Mouse (Mus musculus): ENCODE data around the gene Raly. TPM values are rescaled to one million over a fixed set of nuclear protein-coding genes. Genes with fewer than 3 reads are reported as not detected.

Gene Raly
- polyA plus RNA-seq, 1 experiment, result 135 TPM

DNA sequence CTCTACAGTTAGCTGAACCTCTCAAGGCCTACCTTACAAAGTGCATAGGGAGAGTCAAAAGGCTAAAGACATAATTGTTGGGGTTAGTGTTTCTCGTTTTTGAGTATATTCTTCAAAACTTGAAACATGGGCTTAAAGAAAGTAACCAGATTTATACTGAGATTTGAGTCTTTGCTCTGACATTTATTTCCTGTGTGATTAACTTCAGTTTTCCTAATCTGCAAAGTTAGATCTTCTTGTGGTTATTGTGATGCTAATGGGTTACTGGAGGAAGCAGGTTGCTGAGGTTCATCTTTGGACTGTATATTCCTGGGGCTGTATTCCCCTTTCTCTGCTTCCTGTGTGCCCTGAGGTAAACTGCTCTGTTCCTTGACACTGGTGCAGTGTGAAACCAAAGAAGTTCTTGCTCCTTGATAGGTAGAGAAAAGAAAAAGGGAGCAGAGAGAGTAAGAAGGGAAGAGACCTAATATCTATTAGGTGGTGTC, 35.2 kb downstream of the Raly start:
- TF ChIP-seq CTCF (IDR thresholded peaks at IDR 0.05; ENCODE audit: extremely low read depth, insufficient read depth, low read length), result no peak
- TF ChIP-seq POLR2A (IDR thresholded peaks at IDR 0.05; ENCODE audit: extremely low read depth, insufficient read depth, low read length), result no peak
- H3K4me1 ChIP-seq (ENCODE audit: control insufficient read depth, insufficient read depth, low read length), result no peaks in the 10 kb centered on the region

DNA sequence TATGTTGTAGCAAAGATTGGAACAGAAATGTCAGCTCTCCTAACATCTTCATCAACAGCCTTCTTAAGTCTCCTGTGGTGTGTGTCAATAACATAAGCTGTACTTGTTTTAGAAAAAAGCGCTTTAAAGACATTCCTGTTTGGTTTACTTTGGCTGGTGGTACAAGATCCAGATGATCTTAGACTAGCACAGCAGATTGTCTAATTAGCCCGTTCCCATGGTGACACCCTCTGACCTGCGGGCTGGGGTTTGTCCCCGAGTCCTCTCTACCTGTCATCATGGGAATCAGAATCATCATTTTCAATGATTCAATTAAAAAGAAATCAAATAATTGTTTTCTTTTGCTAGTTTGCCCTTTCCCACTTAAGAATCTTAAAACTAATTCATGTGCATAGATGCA, 36.6 kb downstream of the Raly start:
- H3K27ac ChIP-seq (ENCODE audit: insufficient read depth, low read length), result no peak overlapping the region
- no peak overlapping the region for H3K4me3 ChIP-seq (ENCODE audit: insufficient read depth, low read length)
- TF ChIP-seq CTCF (IDR thresholded peaks at IDR 0.05; ENCODE audit: extremely low read depth, insufficient read depth, low read length), result no peak
- TF ChIP-seq POLR2A (IDR thresholded peaks at IDR 0.05; ENCODE audit: extremely low read depth, insufficient read depth, low read length), result no peak
- H3K4me1 ChIP-seq (ENCODE audit: control insufficient read depth, insufficient read depth, low read length), result no peaks in the 10 kb centered on the region

More for the DNA sequence above, 35.2 kb downstream of the Raly start:
- H3K4me3 ChIP-seq (ENCODE audit: insufficient read depth, low read length), result no peak overlapping the region
- no peak overlapping the region for H3K27ac ChIP-seq (ENCODE audit: insufficient read depth, low read length)

DNA sequence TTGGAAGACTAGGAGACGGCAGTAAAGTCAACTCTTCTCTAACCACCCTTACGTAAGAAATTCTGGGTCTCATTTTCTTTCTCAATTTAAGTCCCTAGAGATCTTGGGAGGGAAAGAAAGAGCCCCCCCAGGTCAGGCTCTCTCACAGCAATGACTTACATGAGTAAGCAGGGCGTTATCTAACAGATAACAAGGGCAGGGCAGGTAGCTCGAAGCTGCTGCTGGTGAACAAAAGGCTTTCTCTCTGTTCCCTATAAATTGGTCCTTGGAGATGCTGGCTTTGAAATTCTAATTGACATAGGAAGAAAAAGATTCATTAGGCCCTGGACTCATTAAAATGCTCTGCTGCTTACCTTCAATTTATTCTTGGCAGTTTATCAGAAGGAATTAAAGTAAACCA, 41.6 kb downstream of the Raly start:
- H3K4me1 ChIP-seq (ENCODE audit: control insufficient read depth, insufficient read depth, low read length), result no peaks in the 10 kb centered on the region
- TF ChIP-seq CTCF (IDR thresholded peaks at IDR 0.05; ENCODE audit: extremely low read depth, insufficient read depth, low read length), result no peak
- no peak for TF ChIP-seq POLR2A (IDR thresholded peaks at IDR 0.05; ENCODE audit: extremely low read depth, insufficient read depth, low read length)
- H3K4me3 ChIP-seq (ENCODE audit: insufficient read depth, low read length), result no peak overlapping the region
- no peak overlapping the region for H3K27ac ChIP-seq (ENCODE audit: insufficient read depth, low read length)

DNA sequence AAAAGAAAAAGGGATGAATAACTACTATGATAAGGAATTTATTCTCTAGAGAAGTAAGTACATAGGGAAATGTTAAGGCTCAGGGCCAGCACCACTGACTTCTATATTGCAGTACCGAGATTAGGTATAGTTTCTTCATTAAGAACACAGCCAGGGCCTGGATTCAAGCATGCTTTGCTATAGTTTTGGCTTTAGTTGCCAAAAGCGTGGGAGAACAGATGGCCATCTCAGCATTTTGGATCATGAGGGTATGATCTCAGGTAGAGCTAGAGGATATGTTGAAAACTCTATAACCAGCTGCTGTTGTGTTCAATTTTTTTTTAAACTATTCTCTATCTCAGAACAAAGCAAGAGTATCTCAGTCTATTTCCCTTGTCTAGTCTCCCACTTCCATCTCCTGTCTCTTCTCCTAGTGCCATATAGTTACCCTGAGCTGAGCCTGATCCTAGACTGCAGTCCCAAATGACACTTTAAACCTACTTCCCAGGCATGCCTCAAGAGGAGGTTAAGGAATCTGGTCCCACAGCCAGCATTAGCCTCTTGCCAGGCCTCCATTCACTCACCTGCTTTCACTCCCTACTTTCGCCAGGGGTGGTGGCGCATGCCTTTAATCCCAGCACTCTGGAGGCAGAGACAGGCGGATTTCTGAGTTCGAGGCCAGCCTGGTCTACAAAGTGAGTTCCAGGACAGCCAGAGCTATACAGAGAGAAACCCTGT, 43.4 kb downstream of the Raly start:
- Histone ChIP-seq H3K4me1 (ENCODE audit: control insufficient read depth, insufficient read depth, low read length) (no peaks in the 10 kb centered on the region), H3K27ac (ENCODE audit: insufficient read depth, low read length) (no peak overlapping the region), H3K4me3 (ENCODE audit: insufficient read depth, low read length) (no peak overlapping the region)
- TF ChIP-seq CTCF (IDR thresholded peaks at IDR 0.05; ENCODE audit: extremely low read depth, insufficient read depth, low read length) (no peak), POLR2A (IDR thresholded peaks at IDR 0.05; ENCODE audit: extremely low read depth, insufficient read depth, low read length) (no peak)

DNA sequence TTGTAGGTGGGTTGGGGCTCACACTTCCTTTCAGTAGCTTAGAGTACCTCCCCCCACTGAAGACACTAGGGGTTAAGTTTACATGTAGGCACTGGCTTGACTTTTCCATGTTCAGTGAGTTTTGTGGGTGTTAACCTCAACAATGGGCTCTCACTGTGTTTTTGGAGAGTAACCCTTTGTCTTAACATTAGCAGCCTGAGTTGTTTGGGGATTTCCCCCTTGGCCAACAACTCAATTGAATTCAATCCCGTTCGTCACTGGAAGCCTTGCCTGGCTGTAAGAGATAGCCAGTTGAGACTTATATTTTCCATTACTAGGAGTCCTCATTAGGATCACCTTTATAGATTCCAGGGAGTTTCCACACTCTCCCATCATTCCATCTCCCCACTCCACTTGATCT, 45.6 kb downstream of the Raly start:
- TF ChIP-seq POLR2A (IDR thresholded peaks at IDR 0.05; ENCODE audit: extremely low read depth, insufficient read depth, low read length) (no peak), CTCF (IDR thresholded peaks at IDR 0.05; ENCODE audit: extremely low read depth, insufficient read depth, low read length) (no peak)
- H3K27ac ChIP-seq (ENCODE audit: insufficient read depth, low read length), result no peak overlapping the region
- no peaks in the 10 kb centered on the region for H3K4me1 ChIP-seq (ENCODE audit: control insufficient read depth, insufficient read depth, low read length)
- no peak overlapping the region for H3K4me3 ChIP-seq (ENCODE audit: insufficient read depth, low read length)

DNA sequence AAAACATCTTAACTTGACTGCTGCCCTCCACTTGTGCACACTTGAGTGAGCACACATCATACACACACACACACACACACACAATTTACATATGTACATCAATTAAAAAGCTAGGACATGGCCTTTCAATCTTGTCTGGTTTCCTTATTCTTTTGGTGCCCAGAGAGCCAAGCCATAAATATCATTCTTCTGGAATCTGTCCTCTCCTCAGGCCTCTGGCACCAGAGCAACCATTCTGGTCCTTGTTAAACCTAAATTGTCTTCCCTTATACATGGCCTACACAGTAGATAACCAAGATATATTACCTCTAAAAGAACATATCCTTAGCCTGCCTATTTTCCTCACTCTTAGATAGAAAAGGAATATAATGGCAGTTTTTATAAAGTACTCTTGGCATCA, 57.2 kb downstream of the Raly start:
- Histone ChIP-seq H3K4me3 (ENCODE audit: insufficient read depth, low read length) (no peak overlapping the region), H3K27ac (ENCODE audit: insufficient read depth, low read length) (no peak overlapping the region), H3K4me1 (ENCODE audit: control insufficient read depth, insufficient read depth, low read length) (no peaks in the 10 kb centered on the region)
- TF ChIP-seq CTCF (IDR thresholded peaks at IDR 0.05; ENCODE audit: extremely low read depth, insufficient read depth, low read length), result no peak
- no peak for TF ChIP-seq POLR2A (IDR thresholded peaks at IDR 0.05; ENCODE audit: extremely low read depth, insufficient read depth, low read length)

DNA sequence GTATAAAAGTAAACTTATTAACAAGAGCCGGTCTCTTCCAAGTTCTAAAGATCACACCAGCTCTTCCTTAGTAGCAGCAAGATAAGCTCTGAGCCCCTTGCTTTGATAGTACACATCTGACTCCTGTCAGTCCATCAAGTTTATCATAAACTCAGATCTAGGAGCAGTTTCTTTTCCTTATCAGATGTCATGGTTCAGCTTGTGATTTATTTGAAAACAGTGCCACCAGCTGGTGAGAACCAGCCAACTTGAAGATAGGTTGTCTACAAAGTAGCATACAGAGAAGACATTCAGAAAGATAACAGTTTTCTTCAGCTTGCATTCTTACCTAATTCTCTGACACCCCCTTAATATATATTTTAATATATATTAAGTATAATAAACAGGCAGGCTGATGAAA, 64.5 kb downstream of the Raly start:
- Histone ChIP-seq H3K4me1 (ENCODE audit: control insufficient read depth, insufficient read depth, low read length) (no peaks in the 10 kb centered on the region), H3K4me3 (ENCODE audit: insufficient read depth, low read length) (no peak overlapping the region), H3K27ac (ENCODE audit: insufficient read depth, low read length) (no peak overlapping the region)
- TF ChIP-seq POLR2A (IDR thresholded peaks at IDR 0.05; ENCODE audit: extremely low read depth, insufficient read depth, low read length) (no peak), CTCF (IDR thresholded peaks at IDR 0.05; ENCODE audit: extremely low read depth, insufficient read depth, low read length) (peak; percentile 19; the same call in 1 of the 2 replicates)

DNA sequence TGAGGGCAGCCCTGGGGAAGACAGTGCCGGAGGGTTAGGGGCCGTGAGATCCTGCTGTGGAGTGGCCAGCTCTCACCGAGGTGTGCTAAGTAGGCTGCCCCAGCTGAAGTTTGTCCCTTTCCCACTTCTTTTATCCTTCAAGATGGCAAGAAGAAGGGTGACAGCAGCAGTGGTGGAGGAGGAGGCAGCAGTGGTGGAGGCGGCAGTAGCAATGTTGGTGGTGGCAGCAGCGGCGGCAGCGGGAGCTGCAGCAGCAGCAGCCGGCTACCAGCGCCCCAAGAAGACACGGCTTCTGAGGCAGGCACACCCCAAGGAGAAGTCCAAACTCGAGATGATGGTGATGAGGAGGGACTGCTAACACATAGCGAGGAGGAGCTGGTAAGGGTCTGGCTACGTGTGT, 72.8 kb downstream of the Raly start:
- Histone ChIP-seq H3K4me3 (ENCODE audit: insufficient read depth, low read length) (no peak overlapping the region), H3K4me1 (ENCODE audit: control insufficient read depth, insufficient read depth, low read length) (peaks cover 3% of the 10 kb centered on the region; the same call in 1 of the 2 replicates), H3K27ac (ENCODE audit: insufficient read depth, low read length) (peak overlapping the region; percentile 15; the same call in 1 of the 2 replicates)
- no peak for TF ChIP-seq POLR2A (IDR thresholded peaks at IDR 0.05; ENCODE audit: extremely low read depth, insufficient read depth, low read length)
- TF ChIP-seq CTCF (IDR thresholded peaks at IDR 0.05; ENCODE audit: extremely low read depth, insufficient read depth, low read length), result no peak

DNA sequence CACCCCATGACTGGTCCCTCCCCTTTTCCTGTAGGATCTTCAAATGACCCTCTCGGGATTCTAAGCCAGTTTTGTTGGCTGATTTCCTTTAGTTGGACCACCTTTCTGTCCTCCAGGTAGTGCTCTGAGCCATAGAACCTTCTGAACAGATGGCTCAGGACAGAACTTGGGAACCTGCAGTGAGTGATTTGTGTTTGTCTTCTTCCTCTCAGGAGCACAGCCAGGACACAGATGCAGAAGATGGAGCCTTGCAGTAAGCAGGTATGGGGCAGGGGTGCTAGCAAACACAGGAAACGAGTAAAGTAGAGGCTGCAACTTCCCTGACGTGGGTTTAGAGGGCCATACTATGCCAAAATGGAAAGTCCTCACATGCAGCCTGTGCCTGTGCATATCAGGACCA, 74.8 kb downstream of the Raly start:
- H3K4me1 ChIP-seq (ENCODE audit: control insufficient read depth, insufficient read depth, low read length), result peaks cover 3% of the 10 kb centered on the region; the same call in 1 of the 2 replicates
- no peak overlapping the region for H3K4me3 ChIP-seq (ENCODE audit: insufficient read depth, low read length)
- TF ChIP-seq POLR2A (IDR thresholded peaks at IDR 0.05; ENCODE audit: extremely low read depth, insufficient read depth, low read length), result no peak
- no peak for TF ChIP-seq CTCF (IDR thresholded peaks at IDR 0.05; ENCODE audit: extremely low read depth, insufficient read depth, low read length)
- H3K27ac ChIP-seq (ENCODE audit: insufficient read depth, low read length), result no peak overlapping the region

DNA sequence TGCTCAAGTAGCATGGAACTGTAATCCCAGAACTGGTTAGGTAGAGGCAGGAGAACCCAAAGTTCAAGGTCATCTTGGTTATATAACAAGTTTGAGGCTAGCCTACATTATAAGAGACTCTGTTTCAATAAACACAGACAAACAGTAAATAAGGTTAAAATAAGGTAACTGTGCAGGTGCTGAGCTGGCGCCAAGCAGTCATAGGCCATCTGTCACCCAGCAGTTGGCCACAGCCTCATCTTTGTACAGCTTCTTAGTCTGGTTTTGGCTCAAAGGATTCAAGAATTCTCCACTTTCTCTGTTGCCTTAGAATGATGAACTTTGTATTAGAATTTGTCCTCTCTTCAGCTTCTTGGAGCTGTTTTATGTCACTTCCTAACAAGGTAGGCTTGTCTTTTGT, 77.2 kb downstream of the Raly start:
- TF ChIP-seq CTCF (IDR thresholded peaks at IDR 0.05; ENCODE audit: extremely low read depth, insufficient read depth, low read length) (no peak), POLR2A (IDR thresholded peaks at IDR 0.05; ENCODE audit: extremely low read depth, insufficient read depth, low read length) (no peak)
- Histone ChIP-seq H3K4me1 (ENCODE audit: control insufficient read depth, insufficient read depth, low read length) (peaks cover 3% of the 10 kb centered on the region; the same call in 1 of the 2 replicates), H3K4me3 (ENCODE audit: insufficient read depth, low read length) (no peak overlapping the region), H3K27ac (ENCODE audit: insufficient read depth, low read length) (no peak overlapping the region)
